Mouse (Mus musculus): ENCODE measurements around the gene Ubac2. TPM values are rescaled to one million over a fixed set of nuclear protein-coding genes. Genes with fewer than 3 reads are reported as not detected.
"Not testable (repeated sequence)": the region's sequence is repeated elsewhere in the genome, so short reads cannot be mapped to it uniquely, and the experiment has no call there.

The Ubac2 gene
- total RNA-seq, 2 experiments from 2014 or later, result 33.5 to 34.0 TPM

GRCm38 (mm10) chr14:122061376-122061775 lies 183.0 kb downstream of the Ubac2 start:
- no peak for DNase-seq (ENCODE audit: low spot score in 2 of 2)
- intact Hi-C loops (cut with DNase I), result loop anchor here (5.0 kb wide), 1 partner anchor 194 kb away; no protein-coding TSS in a partner anchor

- intact Hi-C loops (cut with DNase I), result loop anchor here (5.0 kb wide), 1 partner anchor 195 kb away; no protein-coding TSS in a partner anchor
- no peak for DNase-seq (ENCODE audit: low spot score in 2 of 2)
Measured at GRCm38 (mm10) chr14:122062411-122063090, 184.1 kb downstream of the Ubac2 start.

DNA sequence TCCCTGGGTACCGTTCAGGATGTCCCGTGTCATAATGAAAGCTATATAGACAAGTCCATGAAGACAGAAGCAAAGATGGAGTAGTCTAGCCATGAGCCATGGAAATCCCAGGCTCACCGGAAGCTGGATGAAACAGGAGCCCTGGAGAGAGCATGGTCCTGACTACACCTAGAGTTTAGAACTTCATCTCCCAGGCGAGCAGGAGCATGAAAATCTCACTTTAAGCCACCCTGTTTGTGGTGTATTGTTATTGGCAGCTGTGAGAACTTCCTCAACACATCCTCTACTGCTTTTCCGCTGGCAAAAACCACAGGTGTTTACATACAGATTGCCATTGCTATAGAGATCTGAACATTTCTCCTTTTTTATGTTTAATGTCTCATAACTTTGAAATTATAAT lies 185.2 kb downstream of the Ubac2 start:
- intact Hi-C loops (cut with DNase I), result loop anchor here (5.0 kb wide), 1 partner anchor 196 kb away; no protein-coding TSS in a partner anchor
- DNase-seq (ENCODE audit: low spot score in 2 of 2), result no peak

DNA sequence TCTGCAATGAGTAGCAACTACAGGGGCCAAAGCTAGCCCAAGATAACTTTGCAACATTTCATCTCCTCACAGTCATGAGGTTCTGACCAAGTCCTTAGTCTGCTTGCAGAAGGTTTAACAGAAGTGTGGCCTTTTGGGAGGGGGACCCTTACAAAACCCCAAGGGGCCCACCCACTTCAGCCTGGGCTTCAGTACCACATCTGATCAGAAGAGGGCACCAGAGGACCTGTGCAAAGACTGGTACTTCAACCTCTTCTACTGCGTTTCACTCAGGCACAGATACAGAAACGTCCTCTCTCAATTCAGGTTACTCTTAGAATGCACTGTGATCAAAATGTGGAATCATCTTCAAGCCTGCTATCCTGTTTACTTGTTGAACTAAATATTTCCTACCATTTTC lies 186.1 kb downstream of the Ubac2 start:
- DNase-seq (ENCODE audit: low spot score in 2 of 2), result peak; percentile 61 to 73
- intact Hi-C loops (cut with DNase I), result loop anchor here (1.0 to 5.0 kb wide), 2 partner anchors 67 to 197 kb away; no protein-coding TSS in a partner anchor

GRCm38 (mm10) chr14:122066243-122066642 lies 187.8 kb downstream of the Ubac2 start:
- DNase-seq (ENCODE audit: low spot score in 2 of 2), result no peak
- intact Hi-C loops (cut with DNase I), result no loop called here

DNA sequence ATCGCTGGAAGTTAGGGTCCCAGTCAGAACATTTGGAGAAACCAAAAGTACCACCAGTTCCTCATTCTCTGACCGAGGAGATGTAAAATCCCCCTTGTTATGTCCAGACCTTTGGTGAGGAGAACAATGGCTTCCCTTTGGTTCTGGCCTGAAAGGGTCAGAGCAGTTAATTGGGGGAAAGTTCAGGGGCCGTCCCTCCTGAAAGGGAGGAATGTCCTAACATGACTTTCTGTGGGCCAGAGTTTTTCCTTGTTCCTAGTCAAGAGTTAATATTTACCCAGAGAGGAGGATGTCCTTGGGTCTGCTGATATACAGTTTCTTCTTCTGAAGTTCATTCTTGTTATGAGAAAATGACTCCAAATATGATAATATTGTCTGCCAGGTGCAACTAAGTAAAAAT lies 189.6 kb downstream of the Ubac2 start:
- intact Hi-C loops (cut with DNase I); DNase-seq (ENCODE audit: low spot score in 2 of 2): not testable (repeated sequence)

- intact Hi-C loops (cut with DNase I), result no loop called here
- no peak for DNase-seq (ENCODE audit: low spot score in 2 of 2)
Measured at GRCm38 (mm10) chr14:122068801-122069695, 190.6 kb downstream of the Ubac2 start.

GRCm38 (mm10) chr14:122069948-122070347 lies 191.5 kb downstream of the Ubac2 start:
- intact Hi-C loops (cut with DNase I), result no loop called here
- DNase-seq (ENCODE audit: low spot score in 2 of 2), result no peak

Other genes with a start within 250 kb of the Ubac2 start
- 100 to 1,000 TPM; 136 to 148 TPM for gene Dock9, start 80.8 kb upstream of the Ubac2 start, total RNA-seq (2021)
- not detected for gene Gpr18, start 37.2 kb downstream of the Ubac2 start, total RNA-seq (2021)
- gene Gpr183, start 86.6 kb downstream of the Ubac2 start, total RNA-seq (2021), result under 1 TPM; 0.66 to 0.91 TPM
- under 1 TPM in 1 of 2 experiments, not detected in 1; 0.38 TPM for gene Timm8a2, start 156.1 kb downstream of the Ubac2 start, total RNA-seq (2021)
- 100 to 1,000 TPM; 102 TPM for gene Tm9sf2, start 228.4 kb downstream of the Ubac2 start, total RNA-seq (2021)